Mouse (Mus musculus) heart, postnatal 10 days (tissue): Measurements from ENCODE around the gene Psmb10. TPM values are rescaled to one million over a fixed set of nuclear protein-coding genes. Genes with fewer than 3 reads are reported as not detected.

ENCODE experiments used
- DNase-seq, 2 experiments: peaks; one replicate each; pipeline ENCODE4 v3.0.0; 2021
- intact Hi-C: fragments of 180-260 bp; cut with DNase I; formaldehyde crosslinking; loops from one replicate; pipeline ENCODE4 v1.15.1; 2025
- total RNA-seq, 2 experiments: library from RNA; stranded (reverse); gene quantifications; 2 replicates each; pipeline ENCODE4 v1.2.3; 2021

The Psmb10 gene
- total RNA-seq, 2 experiments from 2014 or later, result 81.1 to 88.5 TPM

DNA sequence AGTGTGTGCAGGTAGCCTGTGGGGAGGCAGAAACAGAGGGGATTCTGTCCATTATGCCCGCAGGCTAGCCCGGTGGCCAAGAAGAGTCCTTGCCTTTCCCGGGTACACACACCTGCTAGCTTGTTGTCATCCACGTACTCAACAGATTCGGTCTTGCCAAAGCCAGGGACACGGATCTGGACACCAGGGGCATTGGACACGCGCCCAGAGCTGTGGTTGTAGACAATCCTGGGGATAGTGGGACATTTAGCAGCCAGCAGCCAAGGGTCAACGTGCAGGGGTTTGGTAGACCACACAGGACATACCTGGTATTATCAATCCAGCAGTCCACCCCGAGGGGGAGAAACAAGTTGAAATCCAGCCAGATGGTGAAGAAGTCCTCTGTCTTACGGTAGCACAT lies 3.8 kb upstream of the Psmb10 start:
- intact Hi-C loops, result no loop called here
- DNase-seq, result no peak

DNA sequence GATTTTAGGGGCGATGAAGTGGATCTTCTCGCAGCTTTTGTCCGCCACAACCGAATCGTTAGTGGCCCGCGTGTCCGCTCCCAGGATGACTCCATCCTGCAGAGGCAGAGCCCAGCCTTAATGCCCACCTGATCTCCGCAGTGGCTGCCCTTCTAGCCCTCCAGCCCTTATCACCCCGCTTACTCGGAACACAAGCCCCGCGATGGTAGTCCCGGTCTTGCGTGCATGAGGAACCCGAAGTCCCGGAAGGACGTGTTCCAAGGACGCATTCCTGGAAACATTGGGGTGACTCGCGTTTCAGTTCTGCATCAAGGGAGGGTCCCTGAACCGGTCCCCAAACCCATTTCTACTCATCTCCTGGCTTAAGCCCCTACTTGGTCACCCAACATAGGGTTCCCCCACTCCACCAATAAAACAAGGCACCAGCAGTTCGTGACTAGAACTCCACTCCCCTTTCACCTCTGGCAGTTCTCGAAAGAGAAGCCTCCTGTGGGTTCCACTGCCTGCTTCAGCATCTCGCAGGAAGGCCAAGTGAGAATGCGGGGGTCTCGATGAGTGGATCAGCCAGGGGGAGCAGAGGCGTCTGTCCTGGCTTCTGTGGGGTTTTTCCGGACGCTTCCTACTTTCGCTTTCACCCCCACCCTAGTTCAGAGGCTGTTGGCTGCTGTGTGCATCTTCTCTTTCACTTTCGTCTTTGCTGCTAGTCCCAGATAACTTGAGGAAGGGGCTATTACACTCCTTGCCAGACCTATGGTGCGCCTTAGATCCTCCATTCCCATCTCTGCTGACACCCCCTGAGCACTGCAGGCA lies 543 bp downstream of the Psmb10 start:
- peak; percentile 64 to 74 for DNase-seq
- intact Hi-C loops, result loop anchor here (2.0 kb wide), 1 partner anchor 27 kb away; no protein-coding TSS in a partner anchor

GRCm38 (mm10) chr8:105936866-105937475 lies 1.3 kb downstream of the Psmb10 start:
- intact Hi-C loops, result loop anchor here (2.0 kb wide), 1 partner anchor 28 kb away; no protein-coding TSS in a partner anchor
- peak; percentile 93 for DNase-seq

- no peak for DNase-seq
- intact Hi-C loops, result loop anchor here (2.0 kb wide), 1 partner anchor 29 kb away; no protein-coding TSS in a partner anchor
Observed at GRCm38 (mm10) chr8:105935863-105936603, 2.2 kb downstream of the Psmb10 start.

DNA sequence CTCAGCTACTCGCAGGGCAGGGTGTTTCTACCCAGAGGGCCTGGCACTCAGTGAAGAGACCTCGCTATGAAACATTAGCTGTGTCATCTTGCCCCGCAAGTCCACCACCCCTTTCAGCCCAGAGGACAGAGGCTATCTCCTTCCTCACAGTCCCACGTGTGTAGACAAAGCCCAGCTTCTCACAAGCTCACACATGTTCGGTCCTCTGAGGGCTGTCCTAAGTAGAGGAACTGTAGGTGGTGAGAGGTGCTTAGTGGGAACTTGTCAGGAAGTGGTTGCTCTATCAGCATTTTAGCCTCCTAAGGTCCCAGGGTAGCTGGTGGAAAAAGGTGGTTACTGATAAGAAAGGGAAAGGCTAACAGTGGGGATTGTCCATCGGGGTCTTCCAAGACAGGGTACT lies 3.1 kb downstream of the Psmb10 start:
- no peak for DNase-seq
- intact Hi-C loops, result no loop called here

GRCm38 (mm10) chr8:105933762-105934161 lies 4.5 kb downstream of the Psmb10 start, which contains the start of gene Ctrl:
TSS of gene Ctrl (minus strand) at chr8:105933862.
- intact Hi-C loops, result no loop called here

GRCm38 (mm10) chr8:105932525-105932924 lies 5.7 kb downstream of the Psmb10 start:
- intact Hi-C loops, result no loop called here
- no peak for DNase-seq

More at GRCm38 (mm10) chr8:105933762-105934161, 4.5 kb downstream of the Psmb10 start, which contains the start of gene Ctrl:
- no peak for DNase-seq

DNA sequence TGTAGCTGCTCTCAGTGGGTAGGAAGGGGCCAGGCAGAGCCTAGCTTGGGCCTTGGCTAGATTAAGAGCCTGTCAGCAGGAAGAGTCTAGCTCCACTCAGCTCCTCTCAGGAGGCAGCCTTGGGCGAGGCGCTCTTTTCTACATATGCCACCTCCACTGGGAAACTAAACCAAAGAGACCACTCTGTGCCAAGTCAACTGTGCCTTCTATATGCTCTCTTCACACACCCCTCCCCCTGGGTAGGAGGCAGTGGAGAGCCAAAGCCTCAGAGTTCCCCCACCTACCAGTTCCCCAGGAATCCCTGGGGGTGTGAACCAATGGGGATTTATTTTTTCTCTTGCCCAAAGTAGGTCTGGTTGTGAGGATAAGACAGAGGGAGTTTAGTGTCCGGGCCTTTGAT lies 7.0 kb downstream of the Psmb10 start:
- DNase-seq, result no peak
- intact Hi-C loops, result no loop called here

DNA sequence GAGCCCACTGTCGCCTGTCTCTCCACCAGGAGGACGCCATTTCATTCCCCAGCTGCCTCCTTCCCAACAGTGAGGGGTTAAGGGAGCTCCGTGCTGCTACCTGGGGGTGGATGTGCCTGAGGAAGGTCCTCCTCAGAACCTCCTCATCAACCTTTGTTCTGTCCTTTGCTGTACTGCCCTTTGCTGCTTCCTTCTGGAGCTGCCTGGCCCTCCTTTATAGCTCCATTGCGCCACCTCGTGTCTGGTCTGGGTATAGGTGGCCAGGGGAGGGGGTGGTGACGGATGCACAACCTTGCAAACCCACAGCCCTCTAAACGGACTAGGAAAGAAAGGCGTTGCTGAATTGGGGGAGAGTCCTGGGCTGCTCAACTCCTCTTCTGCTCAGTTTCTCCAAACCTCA lies 7.6 kb downstream of the Psmb10 start:
- peak; percentile 85 to 94 for DNase-seq
- intact Hi-C loops, result loop anchor here (1.0 kb wide), 2 partner anchors 95 to 216 kb away; no protein-coding TSS in a partner anchor

DNA sequence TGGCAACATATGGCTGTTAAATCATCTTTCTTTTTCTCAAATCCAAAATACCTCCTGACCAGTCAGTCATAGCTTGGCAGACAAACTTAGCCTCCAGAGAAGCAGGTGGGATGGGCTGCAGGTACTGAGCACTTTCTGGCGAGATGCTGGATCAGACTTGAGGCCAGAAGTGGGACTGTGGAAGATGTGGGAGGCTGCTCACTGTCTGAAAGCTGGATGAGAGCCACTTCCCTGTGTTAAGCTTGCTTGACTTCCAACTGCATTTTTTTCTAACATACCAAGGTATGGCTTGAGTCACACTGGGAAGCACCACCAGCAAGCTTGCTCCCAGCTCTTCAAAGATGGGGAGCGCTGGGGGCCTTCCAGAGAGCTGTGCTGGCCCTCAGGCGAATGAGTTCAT lies 13.1 kb downstream of the Psmb10 start:
- no peak for DNase-seq
- intact Hi-C loops, result no loop called here

- intact Hi-C loops, result no loop called here
- DNase-seq, result no peak
Observed at GRCm38 (mm10) chr8:105919390-105919789, 18.9 kb downstream of the Psmb10 start.

GRCm38 (mm10) chr8:105900941-105901616 lies 37.2 kb downstream of the Psmb10 start:
- intact Hi-C loops, result loop anchor here (2.0 kb wide), 1 partner anchor 110 kb away; the partner anchor contains the start of gene Ddx28
- DNase-seq, result no peak

DNA sequence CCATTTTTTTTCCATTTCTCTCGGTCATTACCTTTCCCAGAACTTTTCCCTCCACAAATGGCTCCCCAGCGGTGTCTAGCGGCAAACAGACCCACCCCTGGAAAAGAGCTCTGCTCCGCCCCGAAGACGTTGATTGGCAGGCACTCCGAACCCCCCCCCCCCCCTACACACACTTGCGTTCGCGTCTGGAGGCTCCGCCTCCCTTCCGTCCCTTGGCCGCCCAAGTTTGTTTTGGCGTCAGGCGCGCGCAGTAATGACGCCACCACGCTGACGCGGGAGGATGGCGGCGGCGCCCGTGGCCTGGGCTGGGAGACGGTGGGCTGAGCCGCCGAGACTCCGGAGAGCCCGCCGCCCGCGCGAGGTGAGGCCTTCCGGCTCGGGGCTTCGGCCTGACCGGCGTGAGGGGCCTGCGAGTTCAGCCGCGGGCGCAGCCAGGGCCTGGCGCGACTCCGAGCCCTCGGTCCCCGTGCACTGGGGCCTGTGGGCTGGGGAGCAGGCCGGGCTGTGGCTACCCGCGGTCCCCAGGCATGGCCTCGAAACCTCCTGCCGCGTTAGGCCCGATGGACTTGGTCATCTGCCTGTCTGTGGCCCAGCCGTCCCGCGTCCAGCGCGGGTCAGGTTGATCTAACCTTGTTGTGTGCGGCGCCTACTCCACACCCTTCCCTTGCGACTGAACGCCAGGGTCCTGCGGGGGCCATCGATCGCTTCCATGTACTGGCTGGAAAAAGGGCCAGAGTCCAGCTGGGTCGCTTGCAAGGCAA lies 37.9 kb downstream of the Psmb10 start, which contains the start of gene Pskh1:
TSS of gene Pskh1 (plus strand) at position 262 of the 761 bp plus-strand sequence.
- DNase-seq, result peak; percentile 96
- intact Hi-C loops, result loop anchor here (2.0 kb wide), 1 partner anchor 110 kb away; the partner anchor contains the start of gene Ddx28

- DNase-seq, result no peak
- intact Hi-C loops, result loop anchor here (2.0 kb wide), 1 partner anchor 37 kb away; the partner anchor contains the start of gene Nutf2
Observed at GRCm38 (mm10) chr8:105897801-105898480, 40.3 kb downstream of the Psmb10 start.

DNA sequence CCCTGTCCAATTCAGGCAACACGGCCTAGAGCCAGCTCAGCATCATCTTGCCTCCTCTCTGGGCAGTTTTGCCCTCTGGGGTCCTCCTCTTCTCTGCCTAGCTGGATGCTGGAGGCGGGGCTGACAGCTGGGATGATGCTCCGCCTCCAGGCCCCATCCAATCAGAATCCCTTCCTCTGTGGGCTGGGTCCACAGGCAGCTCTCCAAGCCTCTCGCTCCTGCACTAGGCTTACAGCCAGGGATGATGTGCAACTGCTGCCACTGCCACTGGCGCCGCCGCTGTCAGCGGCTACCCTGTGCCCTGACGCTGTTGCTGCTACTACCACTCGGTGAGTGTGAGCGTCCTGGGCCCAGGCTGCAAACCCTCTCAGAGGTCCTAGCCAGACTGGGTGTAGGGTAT lies 44.9 kb downstream of the Psmb10 start, which contains the start of gene Nrn1l:
TSS of gene Nrn1l (plus strand) at position 229 of the 400 bp plus-strand sequence.
- intact Hi-C loops, result no loop called here
- peak; percentile 86 to 88 for DNase-seq

DNA sequence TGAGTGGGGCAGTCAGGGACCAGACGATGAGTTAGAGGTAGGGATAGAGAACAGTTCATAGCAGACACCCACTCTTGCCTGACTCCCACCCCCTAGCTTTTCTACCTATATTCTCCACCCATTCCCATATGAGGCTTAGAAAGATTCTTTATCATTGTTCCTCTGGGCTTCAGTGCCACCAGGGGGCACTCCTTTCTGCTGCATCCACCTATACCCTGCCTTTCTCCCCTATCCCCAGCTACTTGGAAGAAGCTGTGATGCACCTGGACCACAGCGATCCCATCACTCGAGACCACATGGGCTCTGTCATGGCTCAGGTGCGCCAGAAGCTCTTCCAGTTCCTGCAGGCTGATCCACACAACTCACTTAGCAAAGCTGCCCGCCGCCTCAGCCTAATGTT lies 45.8 kb downstream of the Psmb10 start:
- no peak for DNase-seq
- intact Hi-C loops, result no loop called here

GRCm38 (mm10) chr8:105890870-105891269 lies 47.4 kb downstream of the Psmb10 start:
- DNase-seq, result peak; percentile 27 to 43
- intact Hi-C loops, result no loop called here

DNA sequence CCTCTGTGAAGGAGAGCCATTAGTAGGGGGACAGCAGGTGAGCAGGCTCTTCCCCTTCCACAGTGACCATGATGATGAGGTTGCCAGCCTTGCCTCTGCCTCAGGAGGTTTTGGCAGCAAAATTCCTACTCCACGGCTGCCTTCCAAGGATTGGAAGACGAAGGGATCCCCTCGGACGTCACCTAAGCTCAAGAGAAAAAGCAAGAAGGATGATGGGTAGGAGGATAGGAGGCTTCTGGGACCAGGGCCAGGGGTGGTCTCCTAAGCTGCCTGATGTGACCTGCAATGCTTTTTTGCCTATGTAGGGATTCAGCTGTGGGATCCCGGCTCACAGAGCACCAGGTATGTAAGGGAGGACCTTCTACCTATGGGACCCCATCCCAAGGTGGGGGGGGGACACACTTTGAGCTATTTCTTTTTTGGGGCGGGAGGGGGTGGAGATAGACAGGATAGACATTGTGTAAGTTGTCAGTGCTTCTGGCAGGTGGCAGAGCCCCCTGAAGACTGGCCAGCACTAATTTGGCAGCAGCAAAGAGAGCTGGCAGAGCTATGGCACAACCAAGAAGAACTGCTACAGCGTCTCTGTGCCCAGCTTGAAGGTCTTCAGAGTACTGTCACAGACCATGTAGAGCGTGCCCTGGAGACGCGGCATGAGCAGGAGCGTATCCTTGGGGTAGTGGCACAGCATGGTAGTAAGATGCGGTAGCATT lies 48.3 kb downstream of the Psmb10 start:
- no peak for DNase-seq
- intact Hi-C loops, result no loop called here
